Mouse (Mus musculus) midbrain, postnatal 0 days (tissue): ENCODE measurements at regions not wholly inside any gene's neighbourhood (a gene's known extent, or its start where the extent isn't known, plus 50 kb on each side); places are given as distances from the start of the nearest gene placed in this dataset.

Experiments
- ATAC-seq: fragments of 200-750 bp; cut with Nextera tagmentation; 2 replicates; pipeline ENCODE4 v1.8.0; 2017; ENCODE audit warnings: moderate number of reproducible peaks, mild to moderate bottlenecking, moderate TSS enrichment, moderate library complexity; ENCODE audit not compliant: low FRiP score
- DNase-seq: peaks from one replicate; pipeline ENCODE4 v3.0.0-alpha.2; 2015; ENCODE audit warnings: low spot score
- H3K27ac ChIP-seq: fragments of 300-500 bp; sonication (generic); 2 replicates; pipeline ENCODE4 v1.5.1; 2014; ENCODE audit warnings: low read depth, mild to moderate bottlenecking, low read length, mixed read lengths
- H3K27me3 ChIP-seq: fragments of 300-500 bp; sonication (generic); 2 replicates; pipeline ENCODE4 v1.6.1; 2014; ENCODE audit warnings: low read length, control low read depth, mixed read lengths; ENCODE audit not compliant: insufficient read depth
- H3K36me3 ChIP-seq: fragments of 300-500 bp; sonication (generic); 2 replicates; pipeline ENCODE4 v1.6.1; 2014; ENCODE audit warnings: low read length, control low read depth, mixed read lengths; ENCODE audit not compliant: insufficient read depth
- H3K4me1 ChIP-seq: fragments of 300-500 bp; sonication (generic); 2 replicates; pipeline ENCODE4 v1.6.1; 2014; ENCODE audit warnings: mild to moderate bottlenecking, control low read depth, antibody characterized with exemption, low read length, mixed read lengths; ENCODE audit not compliant: insufficient read depth
- H3K4me2 ChIP-seq: fragments of 300-500 bp; sonication (generic); 2 replicates; pipeline ENCODE4 v1.6.1; 2014; ENCODE audit warnings: low read depth, mild to moderate bottlenecking, low read length, mixed read lengths; ENCODE audit not compliant: poor library complexity, severe bottlenecking
- H3K4me3 ChIP-seq: fragments of 300-500 bp; sonication (generic); 2 replicates; pipeline ENCODE4 v1.5.1; 2014; ENCODE audit warnings: low read depth, mild to moderate bottlenecking, low read length, moderate library complexity
- H3K9ac ChIP-seq: fragments of 300-500 bp; sonication (generic); replicated peaks from 2 replicates; pipeline ENCODE4 v1.6.1; 2014; ENCODE audit warnings: mild to moderate bottlenecking, low read length, moderate library complexity, mixed read lengths; ENCODE audit not compliant: poor library complexity, severe bottlenecking
- H3K9me3 ChIP-seq: fragments of 300-500 bp; sonication (generic); 2 replicates; pipeline ENCODE4 v1.6.1; 2016; ENCODE audit warnings: low read length, control low read depth
- CTCF ChIP-seq: IDR thresholded peaks from 2 replicates; pipeline ENCODE4 v1.5.1; 2016; ENCODE audit warnings: antibody characterized with exemption, mild to moderate bottlenecking
- WGBS: fragments of 180-500 bp; shearing (Covaris S2); extraction: QIAGEN DNeasy Blood & Tissue Kit; methylation state at CpG from one replicate; pipeline ENCODE4 v1.1.7; 2014; 5-methylcytosine and 5-hydroxymethylcytosine counted together

DNA sequence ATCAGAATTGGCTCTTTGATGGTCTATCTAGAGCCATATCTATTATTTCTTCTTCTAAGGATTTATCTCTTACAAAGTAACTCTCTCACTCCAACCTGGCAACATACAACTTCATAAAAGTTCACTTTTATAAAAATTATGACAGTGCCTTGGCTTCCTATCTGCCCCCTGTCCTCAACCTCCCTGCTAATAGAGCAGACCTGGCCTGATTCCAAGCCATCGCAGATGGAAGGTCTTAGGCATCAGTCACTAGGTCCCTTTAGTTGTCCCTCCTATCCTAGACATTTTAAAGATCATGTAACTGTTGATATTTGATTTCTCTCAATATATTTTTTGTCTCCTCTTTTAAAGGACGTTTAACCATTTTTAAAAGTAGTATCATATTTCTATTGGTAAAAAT is 1974.3 kb upstream of the Slc39a10 start:
- Histone ChIP-seq H3K27me3 (no peaks in the 10 kb centered on the region), H3K4me1 (no peaks in the 10 kb centered on the region), H3K4me3 (no peak overlapping the region), H3K36me3 (no peaks in the 10 kb centered on the region), H3K9me3 (no peaks in the 10 kb centered on the region), H3K27ac (no peak overlapping the region), H3K9ac (no peak overlapping the region), H3K4me2 (no peak overlapping the region)
- no peak for ATAC-seq
- no peak for DNase-seq
- TF ChIP-seq CTCF: no peak
- 84% methylated on average over 2 of the region's 2 CpGs for WGBS

DNA sequence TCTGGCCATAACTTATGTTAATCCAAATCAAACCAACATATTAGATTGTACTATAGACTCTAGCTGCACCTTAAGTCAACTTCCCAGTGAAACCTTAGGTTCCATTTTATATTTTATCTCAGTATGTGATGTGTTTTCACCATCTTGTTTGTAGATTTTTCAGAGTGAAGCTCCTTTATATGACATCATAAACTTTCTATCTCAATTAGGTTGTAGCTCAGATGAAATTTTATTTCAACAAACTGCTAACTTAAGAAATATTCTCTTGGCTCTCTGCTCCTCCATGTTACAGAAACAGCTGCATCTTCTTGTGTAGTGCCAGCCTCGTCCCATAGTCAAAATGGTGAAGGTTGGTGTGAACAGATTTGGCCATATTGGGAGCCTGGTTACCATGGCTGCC is 1988.7 kb upstream of the Slc39a10 start:
- Histone ChIP-seq H3K9me3 (no peaks in the 10 kb centered on the region), H3K27me3 (no peaks in the 10 kb centered on the region), H3K4me2 (no peak overlapping the region), H3K4me3 (no peak overlapping the region), H3K4me1 (no peaks in the 10 kb centered on the region), H3K36me3 (no peaks in the 10 kb centered on the region), H3K9ac (no peak overlapping the region), H3K27ac (no peak overlapping the region)
- peak; percentile 8 for DNase-seq
- 82% methylated on average over 1 of the region's 1 CpGs for WGBS
- no peak for ATAC-seq
- TF ChIP-seq CTCF: no peak

DNA sequence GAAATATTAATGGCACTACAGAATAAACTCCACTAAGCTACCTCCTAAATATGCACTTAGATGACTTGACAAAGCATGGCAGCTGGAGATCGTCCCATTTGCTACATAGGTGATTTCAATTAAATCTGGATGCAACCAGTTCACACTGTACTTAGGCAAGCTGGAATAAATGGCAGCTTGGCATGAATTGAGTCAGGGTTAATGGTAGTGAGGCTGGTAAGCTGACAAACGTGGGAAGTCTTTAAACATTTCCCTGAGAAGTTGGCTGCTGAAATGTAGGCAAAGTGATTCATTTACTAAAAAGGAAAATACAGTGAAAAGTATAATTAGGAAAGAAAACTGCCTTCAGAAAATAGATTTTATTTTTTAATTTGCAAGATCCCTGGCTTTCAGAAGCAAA is 2000.9 kb upstream of the Slc39a10 start:
- ATAC-seq (no peak), DNase-seq (no peak)
- Histone ChIP-seq H3K4me1 (no peaks in the 10 kb centered on the region), H3K9me3 (no peaks in the 10 kb centered on the region), H3K9ac (no peak overlapping the region), H3K27me3 (no peaks in the 10 kb centered on the region), H3K4me2 (no peak overlapping the region), H3K27ac (no peak overlapping the region), H3K36me3 (no peaks in the 10 kb centered on the region), H3K4me3 (no peak overlapping the region)
- no peak for TF ChIP-seq CTCF
- 64% methylated on average over 2 of the region's 2 CpGs for WGBS

DNA sequence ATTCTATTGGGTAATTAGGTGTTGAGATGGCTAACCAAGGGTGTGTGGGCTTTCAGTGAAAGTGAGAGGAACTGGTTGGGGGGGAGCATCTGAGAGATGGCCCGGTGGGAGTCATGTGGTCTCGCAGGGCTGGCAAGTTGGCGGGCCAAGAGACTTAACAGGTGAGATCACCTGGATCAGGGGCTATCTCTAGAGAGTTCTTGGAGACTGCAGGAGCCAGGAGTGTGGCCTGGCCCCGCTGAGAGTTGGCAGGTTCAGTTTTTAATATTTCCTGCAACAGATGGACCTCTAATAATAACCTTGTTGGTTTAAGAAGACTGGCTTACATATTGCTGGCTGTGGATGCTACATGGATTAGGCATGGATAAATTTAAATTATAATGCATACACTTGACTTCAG is 1984.0 kb upstream of the Tmeff2 start:
- Histone ChIP-seq H3K9ac (no peak overlapping the region), H3K4me2 (no peak overlapping the region), H3K27ac (no peak overlapping the region), H3K36me3 (no peaks in the 10 kb centered on the region), H3K4me1 (no peaks in the 10 kb centered on the region), H3K4me3 (no peak overlapping the region), H3K27me3 (no peaks in the 10 kb centered on the region), H3K9me3 (no peaks in the 10 kb centered on the region)
- no peak for ATAC-seq
- no peak for DNase-seq
- 89% methylated on average over 4 of the region's 4 CpGs for WGBS
- no peak for TF ChIP-seq CTCF

DNA sequence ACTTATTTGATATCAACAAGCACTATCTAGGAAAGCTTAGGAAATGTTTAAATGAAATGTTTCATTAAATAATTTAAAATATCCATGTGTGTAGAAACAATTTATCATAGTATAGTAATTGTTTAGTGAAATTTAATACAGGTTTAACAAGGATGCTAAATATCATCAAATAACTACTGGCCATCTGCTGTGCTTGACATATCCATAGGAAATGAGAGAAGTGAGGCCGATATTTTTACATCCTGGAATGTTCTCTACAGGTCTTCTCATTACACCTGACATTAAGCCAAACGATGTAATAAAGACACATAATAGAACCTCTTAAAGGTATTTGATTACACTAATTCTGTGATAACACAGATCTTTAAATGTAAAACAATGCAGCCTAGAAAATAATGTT is 1957.3 kb upstream of the Tmeff2 start:
- H3K27me3 ChIP-seq: no peaks in the 10 kb centered on the region
- TF ChIP-seq CTCF: no peak
- DNase-seq (no peak), ATAC-seq (no peak)
- no peaks in the 10 kb centered on the region for H3K36me3 ChIP-seq
- H3K9me3 ChIP-seq: no peaks in the 10 kb centered on the region
- H3K4me3 ChIP-seq: no peak overlapping the region
- H3K4me1 ChIP-seq: no peaks in the 10 kb centered on the region
- H3K27ac ChIP-seq: no peak overlapping the region
- WGBS: 86% methylated on average over 2 of the region's 2 CpGs
- H3K9ac ChIP-seq: no peak overlapping the region
- no peak overlapping the region for H3K4me2 ChIP-seq

DNA sequence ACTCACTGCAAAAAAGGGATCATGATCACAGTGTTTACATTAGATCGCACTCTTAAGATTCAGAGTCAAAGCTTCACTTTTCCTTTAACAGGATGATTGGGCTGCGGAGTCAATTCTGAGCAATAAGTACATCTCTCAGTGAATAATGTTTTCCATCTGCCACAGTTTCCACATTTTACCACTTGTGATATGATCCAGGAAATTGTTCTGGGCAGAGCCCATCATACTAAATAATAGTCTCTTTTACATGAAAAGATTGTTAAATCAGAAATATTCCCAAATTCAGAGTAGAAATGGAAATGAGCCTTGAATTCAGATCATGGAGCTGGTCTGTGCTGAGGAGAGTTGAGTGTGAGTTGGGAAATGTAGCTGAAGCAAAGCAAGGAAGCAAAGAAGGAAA is 1956.6 kb upstream of the Tmeff2 start:
- H3K27ac ChIP-seq: no peak overlapping the region
- H3K4me3 ChIP-seq: no peak overlapping the region
- H3K9ac ChIP-seq: no peak overlapping the region
- no peak for DNase-seq
- ATAC-seq: no peak
- no peaks in the 10 kb centered on the region for H3K36me3 ChIP-seq
- WGBS: 94% methylated on average over 2 of the region's 2 CpGs
- no peaks in the 10 kb centered on the region for H3K9me3 ChIP-seq
- H3K4me2 ChIP-seq: no peak overlapping the region
- H3K4me1 ChIP-seq: no peaks in the 10 kb centered on the region
- no peak for TF ChIP-seq CTCF
- H3K27me3 ChIP-seq: no peaks in the 10 kb centered on the region
